Mouse (Mus musculus) liver, embryonic 14.5 days (tissue): Measurements from ENCODE around the gene Jtb. TPM values are rescaled to one million over a fixed set of nuclear protein-coding genes. Genes with fewer than 3 reads are reported as not detected.
"Not testable (repeated sequence)": the region's sequence is repeated elsewhere in the genome, so short reads cannot be mapped to it uniquely, and the experiment has no call there.

Source experiments
- ATAC-seq: fragments of 200-750 bp; cut with Nextera tagmentation; 2 replicates; pipeline ENCODE4 v1.8.0; 2017; ENCODE audit warnings: moderate number of reproducible peaks, mild to moderate bottlenecking, moderate library complexity; ENCODE audit not compliant: insufficient read depth
- DNase-seq, 3 experiments: peaks; one replicate each; pipeline ENCODE4 v3.0.0-alpha.2; 2012 to 2013; ENCODE audit warnings: low read depth in 3 of 3, low spot score in 3 of 3
- H3K27ac ChIP-seq: fragments of 300-500 bp; sonication (generic); 2 replicates; pipeline ENCODE4 v1.5.1; 2014; ENCODE audit warnings: moderate library complexity, mild to moderate bottlenecking, control low read depth, inconsistent platforms
- H3K27me3 ChIP-seq: fragments of 300-500 bp; sonication (generic); 2 replicates; pipeline ENCODE4 v1.6.1; 2014; ENCODE audit warnings: mild to moderate bottlenecking, low read length, moderate library complexity; ENCODE audit not compliant: control insufficient read depth, insufficient read depth
- H3K36me3 ChIP-seq: fragments of 300-500 bp; sonication (generic); replicated peaks from 2 replicates; pipeline ENCODE4 v1.6.1; 2014; ENCODE audit warnings: low read depth; ENCODE audit not compliant: control insufficient read depth, insufficient read depth
- H3K4me1 ChIP-seq, 2 experiments: fragments of 200-500 bp in 1 of 2; fragments of 300-500 bp in 1 of 2; sonication (generic) in 1 of 2; replicated peaks; 2 replicates each; pipeline ENCODE4 v1.6.1; 2012 to 2014; ENCODE audit warnings: antibody characterized with exemption in 1 of 2, inconsistent platforms in 1 of 2, low read length in 1 of 2; ENCODE audit not compliant: control insufficient read depth in 2 of 2, insufficient read depth in 2 of 2
- H3K4me2 ChIP-seq: fragments of 300-500 bp; sonication (generic); 2 replicates; pipeline ENCODE4 v1.6.1; 2014; ENCODE audit warnings: low read depth, mild to moderate bottlenecking, control low read depth, moderate library complexity
- H3K4me3 ChIP-seq, 2 experiments: fragments of 200-500 bp in 1 of 2; fragments of 300-500 bp in 1 of 2; sonication (generic) in 1 of 2; 2 replicates each; pipeline ENCODE4 v1.5.1; 2012 to 2014; ENCODE audit warnings: low read depth in 2 of 2, low read length in 2 of 2, mild to moderate bottlenecking in 2 of 2, control low read depth in 1 of 2, inconsistent platforms in 1 of 2, moderate library complexity in 1 of 2; ENCODE audit not compliant: insufficient read depth in 1 of 2
- H3K9ac ChIP-seq: fragments of 300-500 bp; sonication (generic); replicated peaks from 2 replicates; pipeline ENCODE4 v1.6.1; 2014; ENCODE audit warnings: mild to moderate bottlenecking, control low read depth, moderate library complexity
- H3K9me3 ChIP-seq: fragments of 300-500 bp; sonication (generic); 2 replicates; pipeline ENCODE4 v1.6.1; 2016; ENCODE audit warnings: low read length, mixed read lengths; ENCODE audit not compliant: control insufficient read depth
- CTCF ChIP-seq: IDR thresholded peaks from 2 replicates; pipeline ENCODE4 v1.5.1; 2016; ENCODE audit warnings: antibody characterized with exemption, low read depth, control low read depth
- EP300 ChIP-seq: IDR thresholded peaks from 2 replicates; pipeline ENCODE4 v1.6.1; 2016; ENCODE audit warnings: antibody characterized with exemption, low read depth
- WGBS: fragments of 180-500 bp; shearing (Covaris S2); extraction: QIAGEN DNeasy Blood & Tissue Kit; methylation state at CpG from one replicate; pipeline ENCODE4 v1.1.7; 2014; ENCODE audit not compliant: insufficient replicate concordance; 5-methylcytosine and 5-hydroxymethylcytosine counted together
- polyA plus RNA-seq, 2 experiments: library from polyadenylated mRNA; depleted of rRNA in 1 of 2; stranded (reverse) in 1 of 2; unstranded in 1 of 2; fragments of >200 nt; fragmentation: Nextera tagmentation in 1 of 2; extraction: Ambion mirVana in 1 of 2; gene quantifications; 2 replicates each; pipeline versions ENCODE4 v1.2.1 to v1.2.3; 2012 to 2014

Gene Jtb
- polyA plus RNA-seq, 2 experiments: 21.2 to 48.8 TPM

DNA sequence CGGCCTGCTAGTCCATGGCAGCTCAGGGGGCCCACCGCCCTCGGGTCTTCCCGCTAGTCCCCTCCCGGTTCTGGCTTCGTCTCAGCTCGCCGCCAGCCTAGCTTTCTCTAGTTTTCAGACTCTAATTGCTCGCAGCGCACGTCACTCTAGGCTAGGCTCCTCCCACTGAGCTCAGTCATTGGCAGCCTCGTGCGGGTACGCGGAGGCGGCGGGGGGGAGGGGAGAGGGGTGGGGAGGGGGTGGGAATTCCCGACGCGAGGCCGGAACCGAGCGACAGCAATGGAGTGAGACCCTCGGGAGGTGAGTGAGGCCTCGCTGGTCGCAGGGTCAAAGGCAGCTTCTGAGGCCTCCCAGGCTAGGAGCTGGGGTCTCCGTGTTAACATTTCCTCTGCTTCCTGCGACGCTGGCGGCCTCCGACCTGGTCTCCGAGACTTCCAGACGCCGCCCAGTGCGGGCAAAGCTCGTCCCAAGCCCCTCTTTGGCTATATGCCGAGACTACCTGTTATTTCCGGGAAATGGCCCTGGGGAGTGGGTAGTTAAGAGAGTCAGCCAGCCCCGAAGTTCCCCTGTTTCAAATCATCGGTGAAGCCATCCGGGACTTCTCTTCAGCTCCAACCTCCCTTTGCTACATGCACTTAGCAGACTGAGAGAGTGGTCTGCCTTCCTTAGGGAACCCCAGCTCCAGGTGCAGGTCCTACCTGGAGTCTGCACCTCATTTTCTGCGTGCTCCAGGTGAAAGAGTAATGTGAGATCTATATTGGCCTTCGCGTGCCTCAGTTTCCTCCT, 16.8 kb downstream of the Jtb start, which contains the start of gene Slc39a1:
Slc39a1 (plus strand) TSS at position 213 of the 786 bp plus-strand sequence.
- Histone ChIP-seq H3K4me3 (peak within 1 kb of the TSS; percentile 69 to 89), H3K36me3 (no peaks in the 10 kb centered on the region; the same call in 1 of the 2 replicates), H3K27me3 (no peaks in the 10 kb centered on the region), H3K4me2 (peak within 1 kb of the TSS; percentile 79), H3K9ac (peak within 1 kb of the TSS; percentile 73), H3K27ac (peak within 1 kb of the TSS; percentile 46), H3K4me1 (peaks cover 4 to 9% of the 10 kb centered on the region in 2 experiments), H3K9me3 (no peaks in the 10 kb centered on the region)
- ATAC-seq: peak; percentile 90
- under 1% methylated on average over 44 of the region's 44 CpGs for WGBS
- peak; percentile 79 to 83 (median 82) for DNase-seq
- TF ChIP-seq CTCF: peak; percentile 11; the same call in 1 of the 2 replicates
- no peak for TF ChIP-seq EP300

DNA sequence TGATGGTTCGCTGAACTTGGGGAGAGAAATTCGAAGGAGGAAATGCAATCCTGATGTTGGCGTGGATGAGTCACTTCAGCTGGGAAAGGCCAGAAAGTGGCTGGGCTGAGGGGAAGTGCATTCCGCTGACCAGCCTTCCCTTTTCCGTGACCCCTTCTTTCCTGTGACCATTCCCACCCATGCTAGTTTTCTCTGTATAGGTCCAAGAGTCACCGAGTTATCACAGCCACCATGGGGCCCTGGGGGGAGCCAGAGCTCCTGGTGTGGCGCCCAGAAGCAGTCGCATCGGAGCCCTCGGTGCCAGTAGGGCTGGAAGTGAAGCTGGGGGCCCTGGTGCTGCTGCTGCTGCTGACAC, 17.3 kb downstream of the Jtb start:
- Histone ChIP-seq H3K9ac (peak overlapping the region; percentile 73), H3K27ac (no peak overlapping the region), H3K4me2 (peak overlapping the region; percentile 79), H3K4me1 (peaks cover 4 to 9% of the 10 kb centered on the region in 2 experiments), H3K9me3 (no peaks in the 10 kb centered on the region), H3K36me3 (no peaks in the 10 kb centered on the region; the same call in 1 of the 2 replicates), H3K4me3 (peak overlapping the region; percentile 69 to 89), H3K27me3 (no peaks in the 10 kb centered on the region)
- DNase-seq (no peak), ATAC-seq (peak; percentile 7; the same call in 1 of the 2 replicates)
- TF ChIP-seq EP300 (no peak), CTCF (no peak)
- 0% methylated on average over 10 of the region's 10 CpGs for WGBS

GRCm38 (mm10) chr3:90250791-90251190, 19.4 kb downstream of the Jtb start:
- H3K4me2 ChIP-seq: no peak overlapping the region
- no peaks in the 10 kb centered on the region for H3K9me3 ChIP-seq
- H3K4me3 ChIP-seq: no peak overlapping the region
- TF ChIP-seq EP300 (no peak), CTCF (no peak)
- no peak overlapping the region for H3K9ac ChIP-seq
- ATAC-seq: no peak
- H3K4me1 ChIP-seq: peaks cover 9 to 15% of the 10 kb centered on the region in 2 experiments
- no peak for DNase-seq
- H3K27me3 ChIP-seq: no peaks in the 10 kb centered on the region
- no peaks in the 10 kb centered on the region; the same call in 1 of the 2 replicates for H3K36me3 ChIP-seq
- H3K27ac ChIP-seq: no peak overlapping the region
- WGBS: 78% methylated on average over 6 of the region's 6 CpGs

GRCm38 (mm10) chr3:90251731-90252226, 20.4 kb downstream of the Jtb start:
- H3K36me3 ChIP-seq, H3K27me3 ChIP-seq, H3K4me2 ChIP-seq, ATAC-seq, H3K4me3 ChIP-seq, H3K9me3 ChIP-seq, DNase-seq, H3K9ac ChIP-seq, H3K27ac ChIP-seq: not testable (repeated sequence)
- 82% methylated on average over 9 of the region's 12 CpGs for WGBS
- H3K4me1 ChIP-seq: peaks cover 9 to 15% of the 10 kb centered on the region in 2 experiments

- not testable (repeated sequence) for H3K27ac ChIP-seq, ATAC-seq, H3K4me3 ChIP-seq, H3K36me3 ChIP-seq, H3K4me2 ChIP-seq, DNase-seq, H3K27me3 ChIP-seq, H3K9me3 ChIP-seq, H3K9ac ChIP-seq
- WGBS: 82% methylated on average over 2 of the region's 2 CpGs
- peaks cover 6 to 12% of the 10 kb centered on the region in 2 experiments for H3K4me1 ChIP-seq
Measured at GRCm38 (mm10) chr3:90252659-90253058, 21.3 kb downstream of the Jtb start.

GRCm38 (mm10) chr3:90253174-90253573, 21.8 kb downstream of the Jtb start:
- not testable (repeated sequence) for H3K4me3 ChIP-seq, H3K4me2 ChIP-seq, H3K27me3 ChIP-seq, H3K27ac ChIP-seq, DNase-seq, ATAC-seq, H3K36me3 ChIP-seq, H3K9ac ChIP-seq, H3K9me3 ChIP-seq
- WGBS: 37% methylated on average over 1 of the region's 1 CpGs
- peaks cover 5 to 11% of the 10 kb centered on the region in 2 experiments; a peak in 3 of 4 replicates for H3K4me1 ChIP-seq
